Mouse (Mus musculus) hindbrain, embryonic 12.5 days (tissue): ENCODE data around the gene Mmgt2. TPM values are rescaled to one million over a fixed set of nuclear protein-coding genes. Genes with fewer than 3 reads are reported as not detected.

Source experiments
- ATAC-seq: fragments of 200-750 bp; cut with Nextera tagmentation; 2 replicates; pipeline ENCODE4 v1.8.0; 2017; ENCODE audit warnings: moderate TSS enrichment; ENCODE audit not compliant: low FRiP score
- H3K27ac ChIP-seq: fragments of 300-500 bp; sonication (generic); 2 replicates; pipeline ENCODE4 v1.5.1; 2016; ENCODE audit warnings: mild to moderate bottlenecking
- H3K27me3 ChIP-seq: fragments of 300-500 bp; sonication (generic); 2 replicates; pipeline ENCODE4 v1.6.1; 2016; ENCODE audit warnings: mild to moderate bottlenecking
- H3K36me3 ChIP-seq: fragments of 300-500 bp; sonication (generic); 2 replicates; pipeline ENCODE4 v1.6.1; 2016; ENCODE audit warnings: mild to moderate bottlenecking
- H3K4me1 ChIP-seq: fragments of 300-500 bp; sonication (generic); 2 replicates; pipeline ENCODE4 v1.6.1; 2016
- H3K4me2 ChIP-seq: fragments of 300-500 bp; sonication (generic); replicated peaks from 2 replicates; pipeline ENCODE4 v1.6.1; 2016; ENCODE audit warnings: mild to moderate bottlenecking
- H3K4me3 ChIP-seq: fragments of 300-500 bp; sonication (generic); 2 replicates; pipeline ENCODE4 v1.5.1; 2016; ENCODE audit warnings: mild to moderate bottlenecking
- H3K9ac ChIP-seq: fragments of 300-500 bp; sonication (generic); 2 replicates; pipeline ENCODE4 v1.6.1; 2016; ENCODE audit warnings: mild to moderate bottlenecking, moderate library complexity
- H3K9me3 ChIP-seq: fragments of 300-500 bp; sonication (generic); replicated peaks from 2 replicates; pipeline ENCODE4 v1.6.1; 2016; ENCODE audit warnings: mild to moderate bottlenecking
- WGBS: fragments of 180-500 bp; shearing (Covaris S2); methylation state at CpG from one replicate; pipeline ENCODE4 v1.1.7; 2016; 5-methylcytosine and 5-hydroxymethylcytosine counted together
- polyA plus RNA-seq: library from polyadenylated mRNA; unstranded; fragments of >200 nt; fragmentation: Nextera tagmentation; extraction: Ambion mirVana; gene quantifications from 2 replicates; pipeline ENCODE4 v1.2.1, GENCODE M21; 2016

The Mmgt2 gene
- polyA plus RNA-seq = 34.5 and 38.7 TPM in 2 replicates

DNA sequence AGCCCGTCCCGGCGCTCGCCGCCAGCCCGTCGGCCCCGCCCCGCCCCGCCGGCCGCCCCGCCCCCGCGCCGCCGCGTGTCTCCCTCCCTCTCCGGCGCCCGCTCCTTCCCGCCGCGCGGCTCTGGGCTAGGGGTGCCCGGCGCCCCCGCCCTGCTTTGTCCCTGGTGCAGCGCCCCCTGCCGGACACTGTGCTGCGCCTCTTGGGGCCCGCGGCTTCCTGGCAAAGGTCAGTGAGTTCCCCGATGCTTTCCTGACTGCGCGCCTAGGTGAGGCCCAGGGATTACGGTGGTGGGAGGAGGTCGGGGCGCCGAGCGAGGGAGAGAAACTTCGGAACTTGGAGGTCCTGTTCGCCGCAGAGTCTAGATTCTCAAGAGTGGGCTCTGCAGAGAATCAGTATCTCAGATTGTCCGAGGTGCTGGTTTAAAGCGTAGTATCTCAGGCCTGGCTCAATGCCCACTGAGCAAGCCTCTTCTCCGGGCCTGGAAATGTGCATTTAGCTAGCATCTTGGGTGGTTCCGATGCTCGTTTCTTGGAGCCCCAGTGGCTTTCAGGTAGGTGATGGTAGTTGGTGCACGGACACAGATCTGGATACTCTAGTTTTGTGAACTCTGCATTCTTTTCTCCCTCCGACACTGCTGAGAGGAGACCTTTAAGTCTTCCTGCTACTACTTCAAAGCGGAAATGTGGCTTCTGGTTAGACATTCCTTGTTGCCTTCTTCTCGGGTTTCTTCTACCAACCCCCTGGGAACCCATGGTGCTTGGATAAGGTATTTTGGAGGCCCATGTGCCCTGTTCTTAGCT lies at the start of gene Mmgt2:
TSS of gene Mmgt2 (plus strand) at position 74 of the 801 bp plus-strand sequence.
- peaks cover 42% of the 10 kb centered on the region for H3K4me1 ChIP-seq
- H3K36me3 ChIP-seq = no peaks in the 10 kb centered on the region
- H3K27ac ChIP-seq = peak within 1 kb of the TSS; percentile 85
- WGBS = 2% methylated on average over 32 of the region's 53 CpGs
- peak within 1 kb of the TSS; percentile 69 for H3K4me3 ChIP-seq
- H3K9ac ChIP-seq = peak within 1 kb of the TSS; percentile 75
- peak within 1 kb of the TSS; percentile 88 for H3K4me2 ChIP-seq
- no peaks in the 10 kb centered on the region for H3K27me3 ChIP-seq
- H3K9me3 ChIP-seq = no peaks in the 10 kb centered on the region
- peak; percentile 90 for ATAC-seq

DNA sequence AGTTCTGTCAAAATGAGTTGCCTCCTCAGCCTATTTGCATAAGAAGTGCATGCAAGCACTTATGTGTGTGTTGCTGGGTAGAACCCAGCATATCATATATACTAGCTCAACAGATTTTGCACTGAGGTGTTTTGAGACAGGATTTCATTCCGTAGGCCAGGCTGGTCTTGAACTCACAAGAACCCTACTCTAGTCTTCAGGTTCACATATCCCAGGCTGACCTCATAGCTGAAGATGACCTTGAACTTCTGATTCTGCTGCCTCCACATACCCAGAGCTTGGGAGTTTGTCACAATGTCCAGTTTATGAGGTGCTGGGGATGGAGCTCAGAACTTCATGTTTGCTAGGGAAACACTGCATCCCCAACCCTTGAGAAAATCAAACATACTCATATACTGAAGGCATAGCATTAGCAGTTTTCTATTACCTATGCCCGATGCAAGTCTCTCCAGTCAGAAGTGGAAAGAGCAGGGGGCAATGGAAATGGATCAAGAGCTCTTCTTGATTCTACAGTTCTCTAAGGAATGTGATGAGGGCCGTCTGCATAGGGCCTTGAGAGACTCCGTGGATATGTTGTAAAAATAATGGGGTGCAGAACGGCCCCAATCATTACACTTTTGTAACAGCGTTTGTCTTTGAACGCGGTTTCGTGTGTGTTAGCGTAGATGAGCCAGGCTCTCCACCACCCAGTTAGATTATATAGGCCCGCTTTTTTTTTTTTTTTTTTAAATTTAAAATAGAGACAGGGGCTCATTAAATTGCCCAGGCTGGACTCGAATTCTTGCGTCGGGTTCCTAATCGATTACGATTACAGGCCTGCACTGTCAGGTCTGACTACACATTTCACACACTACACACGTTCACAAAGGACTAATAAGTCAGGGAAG lies 46.5 kb upstream of the Mmgt2 start:
- H3K9ac ChIP-seq = peak overlapping the region; percentile 97
- peak overlapping the region; percentile 51 for H3K4me2 ChIP-seq
- 14% methylated on average over 17 of the region's 17 CpGs for WGBS
- H3K4me1 ChIP-seq = peaks cover 41% of the 10 kb centered on the region
- no peaks in the 10 kb centered on the region for H3K9me3 ChIP-seq
- H3K4me3 ChIP-seq = peak overlapping the region; percentile 86
- H3K36me3 ChIP-seq = peaks cover 28% of the 10 kb centered on the region
- peak; percentile 21 for ATAC-seq
- H3K27me3 ChIP-seq = no peaks in the 10 kb centered on the region
- H3K27ac ChIP-seq = peak overlapping the region; percentile 92

DNA sequence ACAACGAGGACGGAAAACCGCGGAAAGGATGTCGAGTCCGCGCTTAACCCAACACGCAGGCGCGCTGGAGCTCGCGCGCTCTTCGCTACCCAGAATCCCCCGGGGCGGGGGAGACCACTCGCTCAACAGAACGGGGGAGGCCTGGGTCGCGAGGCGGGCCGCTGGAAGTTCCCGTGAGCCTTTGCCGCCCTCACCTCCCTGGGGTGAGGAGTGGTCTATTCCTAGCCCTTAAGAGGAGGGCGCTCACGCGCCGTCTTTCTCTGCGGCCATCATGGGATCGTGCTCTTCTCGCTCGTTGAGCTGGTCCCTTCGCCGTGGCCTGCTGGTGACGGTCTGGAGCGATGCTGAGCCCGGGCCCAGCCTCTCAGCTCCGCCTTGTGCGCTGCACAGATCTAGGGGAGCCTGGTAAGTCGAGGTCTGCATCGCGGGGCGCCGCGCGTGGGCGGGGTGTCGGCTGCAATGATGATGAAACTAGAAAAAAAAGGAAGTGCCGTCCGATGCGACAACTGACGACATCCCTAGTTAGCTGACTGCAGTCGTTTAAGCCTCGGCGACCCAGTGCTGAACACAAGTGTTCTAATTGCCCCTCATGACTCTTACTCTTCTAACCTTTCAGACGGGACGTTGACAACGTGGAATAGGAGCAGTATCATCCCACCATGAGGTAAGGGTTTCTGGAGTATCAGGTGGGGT lies 45.7 kb upstream of the Mmgt2 start:
- ATAC-seq = peak; percentile 95
- Histone ChIP-seq H3K4me3 (peak overlapping the region; percentile 86), H3K27ac (peak overlapping the region; percentile 92), H3K4me1 (peaks cover 41% of the 10 kb centered on the region), H3K27me3 (no peaks in the 10 kb centered on the region), H3K9me3 (no peaks in the 10 kb centered on the region), H3K9ac (peak overlapping the region; percentile 97), H3K4me2 (peak overlapping the region; percentile 90), H3K36me3 (peaks cover 36% of the 10 kb centered on the region)
- WGBS = 1% methylated on average over 58 of the region's 58 CpGs

DNA sequence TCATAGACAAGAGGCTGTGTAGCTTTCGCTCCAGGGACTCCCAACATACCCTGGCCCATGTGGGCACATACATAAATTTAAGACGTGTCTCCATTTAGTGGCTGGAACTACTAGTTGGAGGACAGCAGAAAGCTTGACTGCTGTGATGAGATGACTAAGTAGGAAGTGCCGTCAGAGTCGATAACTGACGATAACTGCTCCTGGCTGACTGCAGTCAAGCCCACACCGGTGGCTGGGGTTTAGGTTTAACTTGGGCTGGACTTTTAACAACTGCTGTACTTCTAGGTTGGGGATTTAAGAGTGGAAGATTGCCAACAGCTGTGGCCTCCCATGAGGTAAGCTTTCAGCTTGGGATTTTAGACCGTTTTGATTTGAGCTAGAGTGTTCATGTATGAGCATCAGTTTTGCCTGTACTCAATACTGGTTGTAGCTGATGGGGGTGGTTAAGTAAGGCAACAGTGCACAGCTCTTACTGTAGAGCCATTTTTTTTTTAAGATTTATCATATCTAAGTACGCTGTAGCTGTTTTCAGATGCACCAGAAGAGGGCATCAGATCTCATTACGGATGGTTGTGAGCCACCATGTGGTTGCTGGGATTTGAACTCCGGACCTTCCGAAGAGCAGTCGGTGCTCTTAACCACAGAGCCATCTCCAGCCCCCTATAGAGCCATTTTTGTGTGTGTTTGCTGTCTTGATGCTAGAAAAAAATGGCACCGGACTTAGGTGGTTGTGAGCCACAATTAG lies 45.0 kb upstream of the Mmgt2 start:
- Histone ChIP-seq H3K27me3 (no peaks in the 10 kb centered on the region), H3K4me3 (peak overlapping the region; percentile 86), H3K27ac (peak overlapping the region; percentile 92), H3K4me2 (peak overlapping the region; percentile 90), H3K36me3 (peaks cover 42% of the 10 kb centered on the region), H3K4me1 (peaks cover 34% of the 10 kb centered on the region), H3K9me3 (no peaks in the 10 kb centered on the region), H3K9ac (peak overlapping the region; percentile 97)
- no peak for ATAC-seq
- WGBS = under 1% methylated on average over 13 of the region's 13 CpGs

DNA sequence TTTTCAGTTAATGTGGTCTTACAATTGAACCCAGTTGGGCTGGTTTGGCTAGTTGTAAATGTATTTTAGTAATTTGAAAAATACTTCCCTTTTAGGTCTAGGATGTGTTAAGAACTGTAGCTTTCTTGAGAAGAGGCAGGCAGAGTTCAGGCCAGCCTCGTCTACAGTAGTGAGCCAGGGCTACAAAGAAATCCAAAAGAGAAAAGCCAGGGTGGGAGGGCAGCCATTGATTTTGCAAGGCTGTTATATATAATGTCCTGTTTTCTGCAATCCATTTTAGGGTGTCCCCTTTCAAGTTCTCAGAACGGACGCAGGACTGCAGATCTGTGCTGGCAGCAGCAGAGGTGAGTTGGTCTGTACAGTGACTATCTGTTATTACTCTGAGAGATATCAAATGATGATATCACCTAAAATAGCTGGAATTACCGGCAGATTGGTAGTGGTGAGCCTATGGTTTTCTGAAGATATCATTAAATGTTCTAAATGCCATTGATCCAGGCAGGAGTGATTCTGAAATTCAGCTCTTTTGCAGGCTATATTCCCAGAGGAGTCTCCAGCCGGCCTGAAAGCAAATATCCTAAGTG lies 44.2 kb upstream of the Mmgt2 start:
- Histone ChIP-seq H3K9me3 (no peaks in the 10 kb centered on the region), H3K27me3 (no peaks in the 10 kb centered on the region), H3K27ac (peak overlapping the region; percentile 92; the same call in 1 of the 2 replicates), H3K4me3 (peak overlapping the region; percentile 86), H3K4me1 (peaks cover 34% of the 10 kb centered on the region), H3K9ac (peak overlapping the region; percentile 97), H3K4me2 (peak overlapping the region; percentile 90), H3K36me3 (peaks cover 49% of the 10 kb centered on the region)
- 14% methylated on average over 5 of the region's 5 CpGs for WGBS
- ATAC-seq = no peak

DNA sequence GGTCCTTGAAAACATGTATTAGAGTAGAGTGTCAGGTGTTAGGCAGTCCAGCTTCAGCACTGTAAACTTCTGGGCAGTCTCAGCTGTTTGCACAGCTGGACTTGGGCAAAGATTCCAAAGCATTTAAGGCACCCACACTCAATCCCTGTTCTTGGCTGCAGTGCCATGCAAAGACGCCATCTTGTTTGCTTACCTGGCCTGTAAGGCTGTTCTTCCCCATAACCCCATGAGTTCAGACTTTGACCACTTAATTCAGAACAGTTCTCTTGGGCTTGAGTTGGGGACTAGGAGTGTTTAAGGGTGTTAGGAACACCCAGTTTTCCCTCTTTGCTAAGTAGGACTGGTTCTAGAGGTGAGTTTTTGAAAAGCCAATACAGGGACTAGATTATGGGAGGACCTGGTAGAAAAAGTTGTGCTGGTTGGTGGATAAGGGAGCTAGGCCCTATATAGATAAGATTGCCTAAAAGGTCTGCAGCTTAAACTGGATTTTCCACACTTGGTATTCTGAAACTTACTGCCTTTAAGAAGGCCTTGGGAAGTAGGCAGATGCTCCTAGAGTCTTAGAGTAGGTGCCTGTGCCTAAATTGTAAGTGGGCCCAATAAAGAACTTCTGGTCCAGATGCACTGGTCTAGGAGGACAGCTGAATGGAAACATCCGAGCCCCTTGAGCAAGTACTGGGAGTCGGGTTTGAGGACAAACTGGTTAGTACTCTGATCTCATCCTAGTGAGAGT lies 43.4 kb upstream of the Mmgt2 start:
- H3K27ac ChIP-seq = peak overlapping the region; percentile 52
- ATAC-seq = no peak
- 21% methylated on average over 3 of the region's 3 CpGs for WGBS
- H3K4me2 ChIP-seq = peak overlapping the region; percentile 90
- peak overlapping the region; percentile 86 for H3K4me3 ChIP-seq
- peak overlapping the region; percentile 97 for H3K9ac ChIP-seq
- peaks cover 34% of the 10 kb centered on the region for H3K4me1 ChIP-seq
- peaks cover 57% of the 10 kb centered on the region for H3K36me3 ChIP-seq
- no peaks in the 10 kb centered on the region for H3K27me3 ChIP-seq
- no peaks in the 10 kb centered on the region for H3K9me3 ChIP-seq

DNA sequence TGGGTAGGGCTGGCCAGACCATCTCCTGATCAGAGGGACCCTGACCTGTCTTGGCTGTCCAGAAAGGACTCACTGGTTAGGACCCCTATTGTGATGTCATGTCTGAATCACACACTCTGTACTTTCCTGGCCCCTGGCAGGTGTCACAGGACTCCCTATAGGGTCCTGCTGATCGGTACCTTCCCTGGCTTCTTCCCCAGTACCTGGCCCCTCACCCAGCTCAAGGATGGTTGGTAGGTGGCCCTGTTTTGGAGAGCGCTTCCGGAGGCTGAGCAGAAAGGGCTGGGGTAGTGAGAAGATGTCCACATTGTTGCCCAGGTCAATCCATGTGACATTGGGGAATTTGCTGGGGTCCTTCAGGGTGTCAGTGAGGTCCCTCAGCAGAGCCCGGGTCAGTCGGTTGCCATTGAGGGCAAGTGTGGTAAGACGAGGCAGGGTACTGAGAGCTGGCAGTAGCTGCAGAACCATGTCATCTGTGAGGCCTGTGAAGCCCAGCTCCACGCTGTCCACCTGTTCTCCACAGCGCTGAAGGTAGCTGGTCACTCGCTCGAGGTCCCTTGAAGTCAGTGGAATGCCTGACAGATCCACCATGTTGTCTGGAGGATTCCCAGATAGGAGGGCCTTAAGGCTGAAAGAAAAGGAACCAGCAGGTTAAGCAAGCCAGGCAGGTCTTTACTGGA lies 42.7 kb upstream of the Mmgt2 start:
- H3K9ac ChIP-seq = peak overlapping the region; percentile 97
- 45% methylated on average over 10 of the region's 10 CpGs for WGBS
- no peak for ATAC-seq
- peak overlapping the region; percentile 52 for H3K27ac ChIP-seq
- H3K4me2 ChIP-seq = peak overlapping the region; percentile 90
- no peaks in the 10 kb centered on the region for H3K9me3 ChIP-seq
- H3K27me3 ChIP-seq = no peaks in the 10 kb centered on the region
- 0 out of 2 replicates have a peak overlapping the region, but pooled peaks have one; percentile 86 for H3K4me3 ChIP-seq
- peaks cover 63% of the 10 kb centered on the region for H3K36me3 ChIP-seq
- peaks cover 34% of the 10 kb centered on the region for H3K4me1 ChIP-seq

DNA sequence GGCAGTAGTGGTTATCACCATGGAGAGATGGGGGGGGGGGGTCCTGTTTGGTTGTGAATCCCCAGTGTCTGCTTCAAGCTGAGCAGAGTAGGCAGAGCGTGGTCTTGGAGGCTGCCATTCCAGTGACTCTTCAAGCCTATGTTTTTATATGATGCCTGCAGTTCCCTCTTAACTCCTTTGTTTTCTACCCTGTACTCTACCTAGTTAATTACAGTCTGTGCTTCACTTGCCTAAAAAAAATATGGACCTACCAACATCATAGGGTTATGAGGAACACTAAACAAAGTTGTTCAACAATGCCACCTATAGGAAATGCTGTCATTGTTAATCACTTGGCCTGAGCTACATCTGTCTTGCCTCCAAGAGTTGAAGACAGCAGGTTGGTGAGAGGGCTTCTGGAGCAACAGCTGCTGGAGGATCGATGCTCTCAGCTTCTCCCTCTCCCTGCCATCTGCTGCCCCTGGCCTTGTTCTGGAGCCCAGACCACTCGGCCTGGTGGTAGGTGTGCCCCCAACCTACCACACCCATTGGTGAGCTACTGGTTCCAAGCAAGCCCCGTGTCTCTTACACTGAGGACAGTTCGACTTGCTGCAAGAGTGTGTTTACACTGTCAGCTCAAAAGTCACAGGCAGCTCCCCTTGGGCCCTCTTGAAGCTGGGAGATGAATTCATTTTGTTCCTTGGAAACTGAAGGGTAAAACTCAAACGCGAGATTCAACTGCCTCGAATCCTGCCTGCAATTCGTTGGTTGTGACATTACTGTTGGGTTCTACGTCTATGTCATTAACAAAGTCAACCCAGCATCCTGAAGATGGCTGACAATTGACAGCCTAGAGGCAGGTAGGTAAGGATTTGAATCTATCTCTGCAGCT lies 41.9 kb upstream of the Mmgt2 start:
- H3K4me3 ChIP-seq = no peak overlapping the region
- peaks cover 34% of the 10 kb centered on the region for H3K4me1 ChIP-seq
- H3K36me3 ChIP-seq = peaks cover 63% of the 10 kb centered on the region
- no peaks in the 10 kb centered on the region for H3K27me3 ChIP-seq
- H3K9me3 ChIP-seq = no peaks in the 10 kb centered on the region
- H3K9ac ChIP-seq = no peak overlapping the region
- ATAC-seq = no peak
- H3K27ac ChIP-seq = peak overlapping the region; percentile 52
- 0 out of 2 replicates have a peak overlapping the region, but pooled peaks have one; percentile 90 for H3K4me2 ChIP-seq
- 64% methylated on average over 10 of the region's 10 CpGs for WGBS

DNA sequence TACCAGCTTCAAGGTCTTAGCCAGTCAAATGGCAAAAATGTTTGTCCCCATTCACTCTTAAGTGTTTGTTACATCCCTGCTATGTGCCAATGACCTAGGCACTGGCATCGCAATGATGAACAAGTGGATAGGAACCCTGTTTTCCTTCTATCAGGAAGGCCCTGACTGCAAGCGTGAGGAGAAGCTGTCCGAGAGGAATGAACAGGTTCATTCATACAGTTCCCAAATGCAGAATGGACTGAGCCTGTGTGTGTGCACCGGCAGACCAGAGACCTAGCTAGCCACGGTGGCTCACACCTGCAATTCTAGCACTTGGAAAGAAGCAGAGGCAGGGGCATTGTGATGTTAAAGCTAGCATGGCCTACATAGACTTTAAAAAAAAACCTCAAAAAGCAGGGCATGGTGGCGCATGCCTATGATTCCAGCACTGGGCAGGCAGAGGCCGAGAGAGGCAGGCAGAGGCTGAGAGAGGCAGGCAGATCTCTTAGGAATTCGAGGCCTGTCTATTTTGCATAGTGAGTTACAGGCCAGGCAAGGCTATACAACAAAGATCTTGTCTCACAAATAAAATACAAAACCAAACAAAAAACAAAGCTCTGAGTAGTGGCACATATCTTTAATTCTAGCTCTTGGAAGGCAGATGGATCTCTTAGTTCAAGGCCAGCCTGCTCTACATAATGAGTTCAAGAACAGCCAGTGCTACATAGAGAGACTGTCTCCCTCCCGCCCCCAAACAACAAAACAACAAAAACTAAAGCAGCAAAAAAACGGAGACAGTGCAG lies 41.1 kb upstream of the Mmgt2 start:
- Histone ChIP-seq H3K36me3 (peaks cover 63% of the 10 kb centered on the region), H3K4me3 (no peak overlapping the region), H3K4me1 (peaks cover 38% of the 10 kb centered on the region), H3K4me2 (no peak overlapping the region), H3K9ac (no peak overlapping the region), H3K27ac (no peak overlapping the region), H3K27me3 (no peaks in the 10 kb centered on the region), H3K9me3 (no peaks in the 10 kb centered on the region)
- no peak for ATAC-seq
- 68% methylated on average over 10 of the region's 10 CpGs for WGBS
